Mouse (Mus musculus): Measurements from ENCODE around the gene Vmn2r89. TPM values are rescaled to one million over a fixed set of nuclear protein-coding genes. Genes with fewer than 3 reads are reported as not detected.

Vmn2r89 gene
- polyA plus RNA-seq, 1 experiment from 2014 or later: not detected

GRCm38 (mm10) chr14:51507416-51507815 is 55.8 kb downstream of the Vmn2r89 start:
- ATAC-seq (ENCODE audit: low FRiP score): no peak
- Histone ChIP-seq H3K4me2 (replicated peaks) (no peak overlapping the region), H3K36me3 (replicated peaks; ENCODE audit: control insufficient read depth, insufficient read depth) (no peaks in the 10 kb centered on the region), H3K27me3 (ENCODE audit: control insufficient read depth, insufficient read depth, low read length) (no peaks in the 10 kb centered on the region), H3K9me3 (ENCODE audit: control insufficient read depth, low read length) (no peaks in the 10 kb centered on the region), H3K27ac (no peak overlapping the region), H3K4me1 (replicated peaks; ENCODE audit: control insufficient read depth, insufficient read depth, low read length) (no peaks in the 10 kb centered on the region), H3K9ac (no peak overlapping the region), H3K4me3 (replicated peaks; ENCODE audit: low read length) (no peak overlapping the region)
- DNase-seq (ENCODE audit: low spot score): no peak
- 98% methylated on average over 8 of the region's 8 CpGs for WGBS

Other genes with a start within 250 kb of the Vmn2r89 start
- gene Ear14, start 248.5 kb upstream of the Vmn2r89 start, polyA plus RNA-seq (2014; fragmentation: Nextera tagmentation; extraction: Ambion mirVana): not detected in 2 replicates
- gene Rnase2a, start 195.7 kb upstream of the Vmn2r89 start, polyA plus RNA-seq (2014; fragmentation: Nextera tagmentation; extraction: Ambion mirVana): not detected in 2 replicates
- not detected in 2 replicates for gene Gm7247, start 90.1 kb upstream of the Vmn2r89 start, polyA plus RNA-seq (2014; fragmentation: Nextera tagmentation; extraction: Ambion mirVana)
- gene Vmn2r88, start 41.0 kb upstream of the Vmn2r89 start, polyA plus RNA-seq (2014; fragmentation: Nextera tagmentation; extraction: Ambion mirVana): not detected in 2 replicates
- gene Gm5622, start 100.9 kb downstream of the Vmn2r89 start, polyA plus RNA-seq (2014; fragmentation: Nextera tagmentation; extraction: Ambion mirVana): not detected in 2 replicates
- not detected in 2 replicates for gene Gm17175, start 122.2 kb downstream of the Vmn2r89 start, polyA plus RNA-seq (2014; fragmentation: Nextera tagmentation; extraction: Ambion mirVana)
- not detected in 2 replicates for gene Gm17174, start 140.3 kb downstream of the Vmn2r89 start, polyA plus RNA-seq (2014; fragmentation: Nextera tagmentation; extraction: Ambion mirVana)
- not detected in 2 replicates for gene Gm17078, start 159.5 kb downstream of the Vmn2r89 start, polyA plus RNA-seq (2014; fragmentation: Nextera tagmentation; extraction: Ambion mirVana)
- gene Gm4181, start 183.8 kb downstream of the Vmn2r89 start, polyA plus RNA-seq (2014; fragmentation: Nextera tagmentation; extraction: Ambion mirVana): not detected in 2 replicates
- not detected in 2 replicates for gene Gm17079, start 243.6 kb downstream of the Vmn2r89 start, polyA plus RNA-seq (2014; fragmentation: Nextera tagmentation; extraction: Ambion mirVana)

Measured in hindbrain, embryonic 14.5 days (tissue).